Mouse (Mus musculus) thymus, adult 2 months (tissue): Measurements from ENCODE around the gene Ocrl. TPM values are rescaled to one million over a fixed set of nuclear protein-coding genes. Genes with fewer than 3 reads are reported as not detected.

ENCODE experiments used
- DNase-seq: peaks from one replicate; pipeline ENCODE4 v3.0.0; 2021
- H3K27ac ChIP-seq: fragments of 200-500 bp; 2 replicates; pipeline ENCODE4 v1.5.1; 2012; ENCODE audit warnings: low read length, control low read depth; ENCODE audit not compliant: control insufficient read depth, insufficient read depth
- H3K27me3 ChIP-seq: fragments of 200-500 bp; 2 replicates; pipeline ENCODE4 v1.6.1; 2012; ENCODE audit warnings: mild to moderate bottlenecking, low read length, moderate library complexity, mixed read lengths; ENCODE audit not compliant: control insufficient read depth, insufficient read depth
- H3K36me3 ChIP-seq: fragments of 200-500 bp; 2 replicates; pipeline ENCODE4 v1.6.1; 2012; ENCODE audit warnings: mild to moderate bottlenecking, low read length, moderate library complexity; ENCODE audit not compliant: control insufficient read depth, insufficient read depth
- H3K4me1 ChIP-seq: fragments of 200-500 bp; replicated peaks from 2 replicates; pipeline ENCODE4 v1.6.1; 2012; ENCODE audit warnings: low read length; ENCODE audit not compliant: control insufficient read depth, insufficient read depth
- H3K4me3 ChIP-seq: fragments of 200-500 bp; 2 replicates; pipeline ENCODE4 v1.5.1; 2012; ENCODE audit warnings: mild to moderate bottlenecking, low read length, control low read depth, moderate library complexity; ENCODE audit not compliant: control insufficient read depth, insufficient read depth
- CTCF ChIP-seq: fragments of 200-500 bp; IDR thresholded peaks from 2 replicates; pipeline ENCODE4 v1.5.1; 2012; ENCODE audit warnings: mild to moderate bottlenecking, control low read depth, low read length, moderate library complexity, borderline replicate concordance; ENCODE audit not compliant: control insufficient read depth, poor library complexity, insufficient read depth; ENCODE audit errors: extremely low read depth
- POLR2A ChIP-seq: fragments of 200-500 bp; IDR thresholded peaks from 2 replicates; pipeline ENCODE4 v1.6.1; 2012; ENCODE audit warnings: mild to moderate bottlenecking, low read length, control low read depth, moderate library complexity; ENCODE audit not compliant: control insufficient read depth, poor library complexity, insufficient read depth; ENCODE audit errors: extremely low read depth
- WGBS: fragments of 180-500 bp; shearing (Covaris S2); methylation state at CpG from one replicate; pipeline ENCODE4 v1.1.7; 2018; 5-methylcytosine and 5-hydroxymethylcytosine counted together
- polyA plus RNA-seq: library from polyadenylated mRNA; depleted of rRNA; stranded (reverse); fragments of >200 nt; gene quantifications from 2 replicates; pipeline ENCODE4 v1.2.3, GENCODE M21; 2012

Gene Ocrl
- polyA plus RNA-seq, 1 experiment, result 8.2 TPM

GRCm38 (mm10) chrX:47930449-47930848 is 18.3 kb downstream of the Ocrl start:
- Histone ChIP-seq H3K4me1 (no peaks in the 10 kb centered on the region), H3K36me3 (no peaks in the 10 kb centered on the region), H3K27ac (no peak overlapping the region), H3K4me3 (no peak overlapping the region), H3K27me3 (no peaks in the 10 kb centered on the region)
- TF ChIP-seq CTCF (no peak), POLR2A (no peak)
- DNase-seq, result no peak
- whole genome bisulfite sequencing, result 84% methylated on average over 3 of the region's 3 CpGs

GRCm38 (mm10) chrX:47934352-47934751 is 22.2 kb downstream of the Ocrl start:
- Histone ChIP-seq H3K4me3 (no peak overlapping the region), H3K27ac (no peak overlapping the region), H3K27me3 (no peaks in the 10 kb centered on the region), H3K36me3 (no peaks in the 10 kb centered on the region), H3K4me1 (no peaks in the 10 kb centered on the region)
- WGBS, result 97% methylated on average over 11 of the region's 11 CpGs
- no peak for TF ChIP-seq POLR2A
- no peak for TF ChIP-seq CTCF
- DNase-seq, result no peak

GRCm38 (mm10) chrX:47936885-47937284 is 24.7 kb downstream of the Ocrl start:
- Histone ChIP-seq H3K4me3 (no peak overlapping the region), H3K36me3 (no peaks in the 10 kb centered on the region), H3K4me1 (no peaks in the 10 kb centered on the region), H3K27me3 (no peaks in the 10 kb centered on the region), H3K27ac (no peak overlapping the region)
- no peak for TF ChIP-seq CTCF
- TF ChIP-seq POLR2A, result no peak
- DNase-seq, result no peak
- 94% methylated on average over 5 of the region's 5 CpGs for WGBS

GRCm38 (mm10) chrX:47937740-47938139 is 25.6 kb downstream of the Ocrl start:
- Histone ChIP-seq H3K27ac (no peak overlapping the region), H3K4me3 (no peak overlapping the region), H3K27me3 (no peaks in the 10 kb centered on the region), H3K4me1 (no peaks in the 10 kb centered on the region), H3K36me3 (no peaks in the 10 kb centered on the region)
- TF ChIP-seq POLR2A (no peak), CTCF (no peak)
- no peak for DNase-seq
- 86% methylated on average over 2 of the region's 2 CpGs for WGBS

DNA sequence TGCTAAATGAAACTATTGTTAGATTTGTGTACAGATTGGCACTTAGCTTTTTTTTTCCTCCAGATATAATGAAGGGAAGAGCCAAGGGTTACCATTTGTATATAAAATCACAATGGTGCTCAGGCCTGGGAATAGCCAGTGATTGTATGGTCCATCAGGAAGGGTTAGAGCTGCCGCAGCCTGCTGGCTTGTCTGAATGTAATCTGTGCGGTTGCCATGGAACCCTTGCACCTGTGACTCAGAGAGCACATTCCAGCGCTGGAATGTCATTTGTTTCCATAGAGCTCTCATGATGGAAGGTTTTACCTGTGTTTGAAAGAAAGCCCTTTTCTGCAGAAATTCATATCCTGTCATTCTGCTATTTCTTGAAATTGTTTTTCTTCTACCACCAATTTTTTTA is 37.5 kb downstream of the Ocrl start:
- WGBS, result 100% methylated on average over 3 of the region's 3 CpGs
- DNase-seq, result no peak

DNA sequence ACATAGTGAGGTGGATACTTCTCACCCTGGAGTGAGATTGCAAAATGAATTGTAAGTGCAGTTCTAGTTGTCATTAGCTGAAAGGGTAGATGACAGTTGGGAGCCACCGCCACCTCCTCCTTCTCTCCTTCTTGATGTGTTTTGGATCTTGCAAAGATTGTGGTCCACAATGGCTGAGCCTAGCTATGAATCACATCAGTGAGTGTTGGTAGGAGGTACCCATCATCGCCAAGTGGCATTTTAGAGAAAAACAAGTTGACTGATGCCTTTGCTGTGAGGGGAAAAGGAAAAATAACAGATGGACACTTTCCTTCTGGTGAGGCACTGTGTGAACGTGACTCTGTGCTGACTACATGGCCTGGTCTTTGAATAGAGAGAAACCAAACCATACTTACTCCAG is 50.4 kb downstream of the Ocrl start:
- Histone ChIP-seq H3K27ac (no peak overlapping the region), H3K27me3 (no peaks in the 10 kb centered on the region), H3K4me1 (no peaks in the 10 kb centered on the region), H3K36me3 (no peaks in the 10 kb centered on the region), H3K4me3 (no peak overlapping the region)
- 96% methylated on average over 3 of the region's 3 CpGs for WGBS
- TF ChIP-seq CTCF (no peak), POLR2A (no peak)
- DNase-seq, result no peak

More for the DNA sequence above, 37.5 kb downstream of the Ocrl start:
- TF ChIP-seq POLR2A, result no peak
- no peak for TF ChIP-seq CTCF
- H3K4me1 ChIP-seq, result no peaks in the 10 kb centered on the region
- no peaks in the 10 kb centered on the region for H3K27me3 ChIP-seq
- no peaks in the 10 kb centered on the region for H3K36me3 ChIP-seq
- no peak overlapping the region for H3K27ac ChIP-seq
- no peak overlapping the region for H3K4me3 ChIP-seq

DNA sequence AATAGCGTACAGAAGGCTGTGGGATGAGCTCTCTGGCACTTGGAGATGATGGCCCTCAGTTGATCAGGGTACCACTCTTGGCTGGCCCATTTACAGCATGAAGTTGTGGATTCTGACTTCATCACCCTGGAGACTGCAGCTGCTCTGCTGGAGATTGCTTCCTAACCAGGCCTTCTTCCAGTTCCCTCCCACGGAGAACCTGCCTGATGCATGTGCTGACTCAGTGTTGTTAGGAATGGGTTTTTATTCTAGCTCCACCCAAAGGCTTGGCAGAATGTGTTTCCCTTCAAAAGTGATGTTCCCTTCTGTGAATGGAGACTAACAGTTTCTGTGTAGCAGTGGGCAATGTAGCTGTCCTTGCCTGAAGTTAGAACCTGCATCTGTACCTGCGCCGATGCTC is 58.2 kb downstream of the Ocrl start:
- Histone ChIP-seq H3K4me3 (no peak overlapping the region), H3K4me1 (no peaks in the 10 kb centered on the region), H3K27ac (no peak overlapping the region), H3K36me3 (no peaks in the 10 kb centered on the region), H3K27me3 (no peaks in the 10 kb centered on the region)
- DNase-seq, result no peak
- WGBS, result 89% methylated on average over 4 of the region's 4 CpGs
- no peak for TF ChIP-seq POLR2A
- no peak for TF ChIP-seq CTCF
